In the genomic region with DNA sequence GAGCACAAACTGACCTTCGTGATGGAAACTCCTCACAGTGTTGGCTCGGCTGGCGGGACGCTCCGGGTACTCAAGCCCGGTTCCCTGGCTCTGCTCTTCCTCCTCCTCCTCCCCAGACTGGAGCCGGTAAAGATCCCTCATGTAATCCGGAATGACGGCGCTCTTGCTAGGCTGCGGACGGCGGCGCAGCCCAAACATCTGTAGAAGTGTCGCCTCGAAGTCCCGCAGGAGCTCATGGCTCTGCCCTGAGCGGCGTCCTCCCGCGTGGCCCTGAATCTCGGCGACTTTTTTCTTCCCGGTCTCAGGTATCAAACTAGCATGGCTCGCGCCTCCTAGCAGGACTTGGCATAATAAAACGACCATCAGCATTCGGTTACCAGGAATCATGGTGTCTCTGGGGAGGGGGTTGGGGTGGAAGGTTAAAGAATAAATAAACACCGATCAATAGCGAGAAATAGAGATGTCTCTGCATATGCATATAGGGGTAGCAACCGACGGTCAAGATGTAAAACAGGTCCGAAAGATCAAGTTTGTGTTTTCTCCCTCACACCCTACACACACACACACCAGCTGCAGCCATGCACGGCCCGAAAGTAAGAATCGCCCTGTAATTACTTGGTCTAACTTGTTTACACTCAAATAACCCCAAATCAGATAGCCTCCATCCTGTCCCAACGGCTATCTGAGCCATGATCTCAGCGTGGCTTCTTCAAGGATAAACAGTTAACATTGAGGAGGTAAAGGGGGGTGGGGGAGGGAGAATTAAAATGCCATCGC, we compare ENCODE assay signal across 8 mouse cellular contexts. TPM values are rescaled to one million over a fixed set of nuclear protein-coding genes. Genes with fewer than 3 reads are reported as not detected.
DNase-seq lines count a peak whose midpoint lies in the region; ATAC-seq and TF ChIP-seq lines count a peak whose summit lies in the region.

No protein-coding gene starts in this region.

- H3K9me3 ChIP-seq in ES-E14 (ENCODE audit: control insufficient read depth, insufficient read depth, low read depth, low read length) = no peaks in the 10 kb centered on the region
- H3K9me3 ChIP-seq in hindbrain, embryonic 10.5 days = no peaks in the 10 kb centered on the region
- no peaks in the 10 kb centered on the region for H3K9me3 ChIP-seq in liver, embryonic 11.5 days (ENCODE audit: control insufficient read depth, low read length)

- peaks cover 0 to 8% of the 10 kb centered on the region in 2 experiments; a peak in 2 of 4 replicates for H3K4me1 ChIP-seq in ES-E14 (ENCODE audit: control insufficient read depth in 2 of 2, insufficient read depth in 2 of 2, low read length in 2 of 2, poor library complexity in 1 of 2)
- peaks cover 53% of the 10 kb centered on the region for H3K4me1 ChIP-seq in hindbrain, embryonic 10.5 days (replicated peaks)
- H3K4me1 ChIP-seq in liver, embryonic 11.5 days (replicated peaks; ENCODE audit: control insufficient read depth, insufficient read depth, low read length) = peaks cover 14% of the 10 kb centered on the region

- peak overlapping the region; percentile 68 for H3K9ac ChIP-seq in ES-E14 (ENCODE audit: insufficient read depth, low read depth, low read length, poor library complexity, severe bottlenecking)
- no peak overlapping the region for H3K9ac ChIP-seq in liver, embryonic 11.5 days (ENCODE audit: low read depth, low read length)

- peaks cover 100% of the 10 kb centered on the region for H3K27me3 ChIP-seq in hindbrain, embryonic 10.5 days (ENCODE audit: insufficient read depth, poor library complexity, severe bottlenecking)
- H3K27me3 ChIP-seq in liver, embryonic 11.5 days (replicated peaks; ENCODE audit: control insufficient read depth, insufficient read depth, low read length) = peaks cover 74% of the 10 kb centered on the region

- H3K4me2 ChIP-seq in liver, embryonic 11.5 days = peak overlapping the region; percentile 83

- no peak for DNase-seq in ES-E14 (ENCODE audit: low read depth, low spot score)
- DNase-seq in embryo, embryonic 10.5 days (ENCODE audit: low spot score) = peak; percentile 68
- peak; percentile 59 for DNase-seq in hindbrain, embryonic 10.5 days (ENCODE audit: low spot score)
- no peak for DNase-seq in liver, embryonic 11.5 days (ENCODE audit: low spot score)
- peak; percentile 46 for DNase-seq in retina, postnatal 1 day
- DNase-seq in left cerebral cortex, adult 9 months (ENCODE audit: low spot score in 2 of 2) = no peak
- no peak for DNase-seq in layer of hippocampus, adult 11-12 months (ENCODE audit: low spot score)
- DNase-seq in gastrocnemius, postnatal 25 days = no peak

- ATAC-seq in liver, embryonic 11.5 days (replicated peaks; ENCODE audit: low FRiP score) = no peak

- H3K27ac ChIP-seq in ES-E14 (ENCODE audit: insufficient read depth, low read depth, low read length, poor library complexity, severe bottlenecking) = no peak overlapping the region
- peak overlapping the region; percentile 56 for H3K27ac ChIP-seq in hindbrain, embryonic 10.5 days
- no peak overlapping the region for H3K27ac ChIP-seq in liver, embryonic 11.5 days (ENCODE audit: low read depth, low read length)

- in situ Hi-C loops in ES-E14 (cut with MboI; ENCODE audit: low sequenced_read_pairs in 2 of 2, unreplicated experiment in 2 of 2) = no loop called here

- peak overlapping the region; percentile 53 to 77 for H3K4me3 ChIP-seq in ES-E14 (ENCODE audit: insufficient read depth in 1 of 2, low read depth in 1 of 2, low read length in 2 of 2, poor library complexity in 1 of 2, severe bottlenecking in 1 of 2)
- peak overlapping the region; percentile 63 for H3K4me3 ChIP-seq in hindbrain, embryonic 10.5 days
- H3K4me3 ChIP-seq in liver, embryonic 11.5 days (ENCODE audit: low read depth, low read length) = peak overlapping the region; percentile 58

- WGBS in hindbrain, embryonic 10.5 days = under 1% methylated on average over 39 of the region's 39 CpGs
- 1% methylated on average over 39 of the region's 39 CpGs for WGBS in liver, embryonic 11.5 days

- peaks cover 20% of the 10 kb centered on the region for H3K36me3 ChIP-seq in ES-E14 (ENCODE audit: control insufficient read depth, insufficient read depth, low read length, poor library complexity, severe bottlenecking)
- peaks cover 5% of the 10 kb centered on the region; the same call in 1 of the 2 replicates for H3K36me3 ChIP-seq in hindbrain, embryonic 10.5 days
- H3K36me3 ChIP-seq in liver, embryonic 11.5 days (ENCODE audit: control insufficient read depth, insufficient read depth, low read length) = no peaks in the 10 kb centered on the region

TF ChIP-seq in ES-E14, 5 proteins besides CTCF, POLR2A, EP300 and RAD21:
- TF ChIP-seq CHD2 (IDR thresholded peaks at IDR 0.05; ENCODE audit: low read depth, low read length) (no peak), ZNF384 (IDR thresholded peaks at IDR 0.05; ENCODE audit: low read depth, low read length) (no peak), HCFC1 (IDR thresholded peaks at IDR 0.05; ENCODE audit: borderline replicate concordance, insufficient read depth, low read length) (no peak), ZC3H11A (IDR thresholded peaks at IDR 0.05; ENCODE audit: borderline replicate concordance, low read depth, low read length) (no peak), MAFK (IDR thresholded peaks at IDR 0.05; ENCODE audit: insufficient read depth, low read depth, low read length) (no peak)

RNA-seq across cellular contexts. Expression of a gene that starts 4.6 kb away (rescaled TPM):
- 36.5 and 73.9 TPM in 2 replicates for total RNA-seq in ES-E14 (2012; rRNA removed)
- polyA plus RNA-seq in hindbrain, embryonic 10.5 days (2016; fragmentation: Nextera tagmentation; extraction: Ambion mirVana) = 15.4 and 20.9 TPM in 2 replicates
- 6.9 and 10.3 TPM in 2 replicates for polyA plus RNA-seq in liver, embryonic 11.5 days (2014; fragmentation: Nextera tagmentation; extraction: Ambion mirVana)
- total RNA-seq in gastrocnemius, postnatal 25 days (2021) = 10 to 100 TPM in 1 of 2 experiments, 1 to 10 TPM in 1; 6.2 to 10.1 TPM

RNA-seq across cellular contexts. Expression of a gene that starts 6.7 kb away (rescaled TPM):
- total RNA-seq in ES-E14 (2012; rRNA removed) = not detected in 2 replicates
- polyA plus RNA-seq in hindbrain, embryonic 10.5 days (2016; fragmentation: Nextera tagmentation; extraction: Ambion mirVana) = not detected in 2 replicates
- polyA plus RNA-seq in liver, embryonic 11.5 days (2014; fragmentation: Nextera tagmentation; extraction: Ambion mirVana) = 0.26 TPM in 1 of 2 replicates, not detected in the other
- not detected for total RNA-seq in gastrocnemius, postnatal 25 days (2021)

Comparison
In these comparisons a context has a peak if more than half of its experiments do, and no peak if none do; other contexts are left out.
1. DNase-seq: peak in embryo, embryonic 10.5 days (single experiment), hindbrain, embryonic 10.5 days (single experiment) and retina, postnatal 1 day (single experiment); none in ES-E14 (single experiment), liver, embryonic 11.5 days (single experiment), left cerebral cortex, adult 9 months (0 of 2), layer of hippocampus, adult 11-12 months (single experiment) and gastrocnemius, postnatal 25 days (single experiment).
2. Peak in every context shown above with its lines, with median percentiles within 50 percentile points of each other: H3K4me3 ChIP-seq.